Mouse (Mus musculus): ENCODE results near the gene Nrxn1.

GRCm38 (mm10) chr17:90773233-90773632, 319.6 kb downstream of the Nrxn1 start:
- TF ChIP-seq POLR2A (IDR thresholded peaks at IDR 0.05; ENCODE audit: control insufficient read depth, extremely low read depth, insufficient read depth, low read length, poor library complexity), result no peak
- no peak for TF ChIP-seq CTCF (IDR thresholded peaks at IDR 0.05; ENCODE audit: borderline replicate concordance, control insufficient read depth, extremely low read depth, insufficient read depth, low read length, poor library complexity)

Data from thymus, adult 2 months (tissue).